Mouse (Mus musculus) spleen, adult 18-20 months (tissue): ENCODE measurements around the gene Zfp217.
"Not testable (repeated sequence)": the region's sequence is repeated elsewhere in the genome, so short reads cannot be mapped to it uniquely, and the experiment has no call there.

Source experiments
- DNase-seq, 2 experiments: peaks; one replicate each; pipeline ENCODE4 v3.0.0; 2022; ENCODE audit warnings: mixed read lengths in 2 of 2

Zfp217 gene

GRCm38 (mm10) chr2:170147661-170148153, at the start of gene Zfp217:
Gene Zfp217, minus strand, starts transcription at chr2:170148103.
- DNase-seq: no peak

GRCm38 (mm10) chr2:170195542-170196089, 47.7 kb upstream of the Zfp217 start:
- no peak for DNase-seq

- no peak for DNase-seq
Observed at GRCm38 (mm10) chr2:170194845-170195244, 46.9 kb upstream of the Zfp217 start.

GRCm38 (mm10) chr2:170193850-170194249, 45.9 kb upstream of the Zfp217 start:
- DNase-seq: no peak

GRCm38 (mm10) chr2:170193211-170193610, 45.3 kb upstream of the Zfp217 start:
- DNase-seq: no peak

GRCm38 (mm10) chr2:170192731-170193149, 44.8 kb upstream of the Zfp217 start:
- DNase-seq: no peak

- DNase-seq: no peak
Observed at GRCm38 (mm10) chr2:170188721-170189120, 40.8 kb upstream of the Zfp217 start.

GRCm38 (mm10) chr2:170185137-170185837, 37.4 kb upstream of the Zfp217 start:
- no peak for DNase-seq

GRCm38 (mm10) chr2:170184175-170184983, 36.5 kb upstream of the Zfp217 start:
- peak; percentile 71 to 82 for DNase-seq

- DNase-seq: no peak
Observed at GRCm38 (mm10) chr2:170183851-170184174, 35.9 kb upstream of the Zfp217 start.

- DNase-seq: no peak
Observed at GRCm38 (mm10) chr2:170181862-170182261, 34.0 kb upstream of the Zfp217 start.

- not testable (repeated sequence) for DNase-seq
Observed at GRCm38 (mm10) chr2:170180769-170181168, 32.9 kb upstream of the Zfp217 start.

- no peak for DNase-seq
Observed at GRCm38 (mm10) chr2:170179317-170179716, 31.4 kb upstream of the Zfp217 start.

GRCm38 (mm10) chr2:170177323-170177722, 29.4 kb upstream of the Zfp217 start:
- DNase-seq: no peak

- DNase-seq: no peak
Observed at GRCm38 (mm10) chr2:170176284-170176926, 28.5 kb upstream of the Zfp217 start.

- no peak for DNase-seq
Observed at GRCm38 (mm10) chr2:170175661-170176150, 27.8 kb upstream of the Zfp217 start.

GRCm38 (mm10) chr2:170175190-170175589, 27.3 kb upstream of the Zfp217 start:
- no peak for DNase-seq

GRCm38 (mm10) chr2:170169062-170169461, 21.2 kb upstream of the Zfp217 start:
- DNase-seq: no peak

- no peak for DNase-seq
Observed at GRCm38 (mm10) chr2:170165649-170166048, 17.7 kb upstream of the Zfp217 start.

GRCm38 (mm10) chr2:170163671-170164462, 16.0 kb upstream of the Zfp217 start:
- DNase-seq: no peak

GRCm38 (mm10) chr2:170159795-170160568, 12.1 kb upstream of the Zfp217 start:
- no peak for DNase-seq
